Mouse (Mus musculus) MEL (cell line): ENCODE measurements at regions not wholly inside any gene's neighbourhood (a gene's known extent, or its start where the extent isn't known, plus 50 kb on each side); places are given as distances from the start of the nearest gene placed in this dataset.

Experiments
- DNase-seq: peaks from one replicate; pipeline ENCODE4 v3.0.0; 2011; ENCODE audit warnings: low read depth, low spot score
- H3K27ac ChIP-seq: 2 replicates; pipeline ENCODE4 v1.5.1; 2012; ENCODE audit warnings: low read depth, mild to moderate bottlenecking, control low read depth, low read length, moderate library complexity; ENCODE audit not compliant: control insufficient read depth
- H3K27me3 ChIP-seq, 2 experiments: fragments of 150-350 bp in 1 of 2; sonication (generic) in 1 of 2; 2 replicates each; pipeline ENCODE4 v1.6.1; 2012; ENCODE audit warnings: low read length in 2 of 2, mild to moderate bottlenecking in 2 of 2, improper control_type of control experiment in 1 of 2, moderate library complexity in 1 of 2; ENCODE audit not compliant: insufficient read depth in 2 of 2, control insufficient read depth in 1 of 2
- H3K36me3 ChIP-seq, 2 experiments: 2 replicates each; pipeline ENCODE4 v1.6.1; 2012 to 2014; ENCODE audit warnings: low read length in 2 of 2, improper control_type of control experiment in 1 of 2, inconsistent platforms in 1 of 2, mild to moderate bottlenecking in 1 of 2; ENCODE audit not compliant: insufficient read depth in 2 of 2, control insufficient read depth in 1 of 2
- H3K4me1 ChIP-seq, 2 experiments: fragments of 150-350 bp in 1 of 2; sonication (generic) in 1 of 2; 2 replicates each; pipeline ENCODE4 v1.6.1; 2012; ENCODE audit warnings: low read length in 2 of 2, improper control_type of control experiment in 1 of 2, mild to moderate bottlenecking in 1 of 2; ENCODE audit not compliant: insufficient read depth in 2 of 2, control insufficient read depth in 1 of 2
- H3K4me3 ChIP-seq, 2 experiments: fragments of 150-350 bp in 1 of 2; sonication (generic) in 1 of 2; 2 replicates each; pipeline ENCODE4 v1.5.1; 2012; ENCODE audit warnings: low read depth in 2 of 2, low read length in 2 of 2, mild to moderate bottlenecking in 2 of 2, moderate library complexity in 2 of 2, control low read depth in 1 of 2, improper control_type of control experiment in 1 of 2; ENCODE audit not compliant: control insufficient read depth in 1 of 2, insufficient read depth in 1 of 2
- H3K79me2 ChIP-seq: 2 replicates; pipeline ENCODE4 v1.6.1; 2012; ENCODE audit warnings: mild to moderate bottlenecking, low read length, moderate library complexity; ENCODE audit not compliant: control insufficient read depth, poor library complexity, insufficient read depth
- H3K9ac ChIP-seq: 2 replicates; pipeline ENCODE4 v1.6.1; 2012; ENCODE audit warnings: low read depth, mild to moderate bottlenecking, control low read depth, low read length, moderate library complexity; ENCODE audit not compliant: control insufficient read depth, poor library complexity, severe bottlenecking
- H3K9me3 ChIP-seq: fragments of 150-350 bp; sonication (generic); replicated peaks from 2 replicates; pipeline ENCODE4 v1.6.1; 2012; ENCODE audit warnings: mild to moderate bottlenecking, low read length, improper control_type of control experiment, moderate library complexity; ENCODE audit not compliant: insufficient read depth
- CHD1 ChIP-seq: IDR thresholded peaks from 2 replicates; pipeline ENCODE4 v1.6.1; 2012; ENCODE audit warnings: low read depth, mild to moderate bottlenecking, inconsistent platforms, low read length, improper control_type of control experiment
- CHD2 ChIP-seq: IDR thresholded peaks from 2 replicates; pipeline ENCODE4 v1.6.1; 2011; ENCODE audit warnings: low read length, improper control_type of control experiment
- EP300 ChIP-seq, 2 experiments: IDR thresholded peaks; 2 replicates each; pipeline ENCODE4 v1.6.1; 2011; ENCODE audit warnings: improper control_type of control experiment in 2 of 2, low read length in 2 of 2, low read depth in 1 of 2, mild to moderate bottlenecking in 1 of 2
- ETS1 ChIP-seq: IDR thresholded peaks from 2 replicates; pipeline ENCODE4 v1.6.1; 2012; ENCODE audit warnings: low read depth, mild to moderate bottlenecking, inconsistent platforms, low read length, improper control_type of control experiment, moderate library complexity
- GABPA ChIP-seq: IDR thresholded peaks from 2 replicates; pipeline ENCODE4 v1.6.1; 2012; ENCODE audit warnings: low read depth, mild to moderate bottlenecking, inconsistent platforms, low read length, improper control_type of control experiment, moderate library complexity
- KAT2A ChIP-seq: conservative IDR thresholded peaks from 2 replicates; pipeline ENCODE4 v1.6.1; 2012; ENCODE audit warnings: low read depth, low read length, improper control_type of control experiment, inconsistent platforms
- MAX ChIP-seq: IDR thresholded peaks from 2 replicates; pipeline ENCODE4 v1.6.1; 2011; ENCODE audit warnings: low read length, improper control_type of control experiment
- MAZ ChIP-seq: IDR thresholded peaks from 2 replicates; pipeline ENCODE4 v1.6.1; 2012; ENCODE audit warnings: low read depth, mild to moderate bottlenecking, inconsistent platforms, low read length, improper control_type of control experiment
- MXI1 ChIP-seq: IDR thresholded peaks from 2 replicates; pipeline ENCODE4 v1.6.1; 2011; ENCODE audit warnings: mild to moderate bottlenecking, low read depth, low read length, improper control_type of control experiment
- RAD21 ChIP-seq: IDR thresholded peaks from 2 replicates; pipeline ENCODE4 v1.6.1; 2011; ENCODE audit warnings: mild to moderate bottlenecking, low read depth, low read length, improper control_type of control experiment
- RCOR1 ChIP-seq: IDR thresholded peaks from 2 replicates; pipeline ENCODE4 v1.6.1; 2012; ENCODE audit warnings: low read depth, mild to moderate bottlenecking, inconsistent platforms, low read length, improper control_type of control experiment
- UBTF ChIP-seq: IDR thresholded peaks from 2 replicates; pipeline ENCODE4 v1.6.1; 2012; ENCODE audit warnings: low read depth, mild to moderate bottlenecking, inconsistent platforms, low read length, improper control_type of control experiment, moderate library complexity, borderline replicate concordance; ENCODE audit not compliant: insufficient read depth
- USF2 ChIP-seq, 2 experiments: IDR thresholded peaks; 2 replicates each; pipeline ENCODE4 v1.6.1; 2011 to 2012; ENCODE audit warnings: improper control_type of control experiment in 2 of 2, low read length in 2 of 2, borderline replicate concordance in 1 of 2, inconsistent platforms in 1 of 2, low read depth in 1 of 2, mild to moderate bottlenecking in 1 of 2; ENCODE audit not compliant: insufficient read depth in 1 of 2
- ZKSCAN1 ChIP-seq: IDR thresholded peaks from 2 replicates; pipeline ENCODE4 v1.6.1; 2012; ENCODE audit warnings: low read depth, mild to moderate bottlenecking, inconsistent platforms, low read length, improper control_type of control experiment, moderate library complexity

DNA sequence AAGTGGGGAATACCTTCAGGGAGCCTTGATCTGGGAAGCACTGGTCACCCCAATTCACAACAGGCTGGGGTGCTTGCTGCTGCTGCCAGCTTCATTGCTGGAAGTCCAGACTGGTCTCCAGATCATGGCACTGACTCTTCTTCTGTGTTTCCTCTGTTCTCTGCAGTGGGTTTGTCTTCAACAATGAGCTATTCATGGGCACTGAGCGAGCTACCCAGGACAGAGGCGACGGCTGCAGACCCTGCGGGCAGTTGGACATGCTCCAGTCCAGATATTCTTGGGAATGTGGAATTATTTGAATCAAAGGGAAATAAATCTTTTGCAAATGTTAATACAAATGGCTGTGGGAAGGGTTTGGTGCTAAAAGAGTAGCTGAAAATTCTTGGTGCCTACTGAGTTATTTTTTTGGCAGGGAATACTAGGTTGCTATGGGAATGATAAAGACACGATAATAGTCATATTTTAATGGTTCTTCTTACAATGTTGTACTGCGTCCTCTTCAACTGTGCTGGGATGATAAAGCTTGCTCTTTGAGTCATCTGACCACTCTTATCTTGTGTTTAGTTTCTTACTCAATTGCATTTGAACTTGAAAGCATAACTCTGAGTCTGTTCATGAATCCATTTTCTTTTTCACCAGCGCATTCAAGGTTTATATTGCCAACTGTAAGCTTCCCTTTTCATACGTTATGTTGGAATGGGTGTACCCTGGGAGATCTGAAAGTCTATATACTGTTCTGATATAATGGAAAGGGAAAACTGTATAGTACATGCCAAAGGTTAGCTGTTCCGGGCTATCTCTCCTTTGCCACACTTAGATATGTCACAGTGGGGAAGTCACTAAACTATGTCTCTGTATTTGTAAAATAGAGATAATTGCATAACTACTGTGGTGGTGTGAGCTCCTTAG lies 120.1 kb upstream of the Map3k1 start (continued):
- TF ChIP-seq EP300 (IDR thresholded peaks at IDR 0.05; ENCODE audit: low read depth in 1 of 2, low read length in 2 of 2) (peak; percentile 79 to 88), RAD21 (no peak), KAT2A (0 out of 2 replicates have a peak, but pooled peaks have one; percentile 48), ZKSCAN1 (no peak), MAZ (peak; percentile 67; the same call in 1 of the 2 replicates)

GRCm38 (mm10) chr13:111929908-111930307 lies 121.1 kb upstream of the Map3k1 start:
- Histone ChIP-seq H3K9ac (peak overlapping the region; percentile 49), H3K4me1 (peaks cover 17 to 27% of the 10 kb centered on the region in 2 experiments), H3K36me3 (peaks cover 0 to 28% of the 10 kb centered on the region in 2 experiments; a peak in 2 of 4 replicates), H3K9me3 (no peaks in the 10 kb centered on the region), H3K79me2 (no peaks in the 10 kb centered on the region), H3K27ac (peak overlapping the region; percentile 96), H3K27me3 (no peaks in the 10 kb centered on the region), H3K4me3 (peak overlapping the region; percentile 37 to 71)
- TF ChIP-seq CHD2: no peak
- TF ChIP-seq MXI1: peak; percentile 45; the same call in 1 of the 2 replicates
- 0 out of 2 replicates have a peak, but pooled peaks have one; percentile 17 for TF ChIP-seq RCOR1
- peak in 1 of 2 experiments; percentile 40; a peak in 2 of 4 replicates for TF ChIP-seq EP300 (IDR thresholded peaks at IDR 0.05; ENCODE audit: low read depth in 1 of 2, low read length in 2 of 2)
- TF ChIP-seq MAX: no peak
- TF ChIP-seq ETS1: peak; percentile 63
- TF ChIP-seq CHD1: no peak
- TF ChIP-seq USF2 (IDR thresholded peaks at IDR 0.05; ENCODE audit: borderline replicate concordance in 1 of 2, insufficient read depth in 1 of 2, low read depth in 1 of 2, low read length in 2 of 2): no peak
- DNase-seq: peak; percentile 76

DNA sequence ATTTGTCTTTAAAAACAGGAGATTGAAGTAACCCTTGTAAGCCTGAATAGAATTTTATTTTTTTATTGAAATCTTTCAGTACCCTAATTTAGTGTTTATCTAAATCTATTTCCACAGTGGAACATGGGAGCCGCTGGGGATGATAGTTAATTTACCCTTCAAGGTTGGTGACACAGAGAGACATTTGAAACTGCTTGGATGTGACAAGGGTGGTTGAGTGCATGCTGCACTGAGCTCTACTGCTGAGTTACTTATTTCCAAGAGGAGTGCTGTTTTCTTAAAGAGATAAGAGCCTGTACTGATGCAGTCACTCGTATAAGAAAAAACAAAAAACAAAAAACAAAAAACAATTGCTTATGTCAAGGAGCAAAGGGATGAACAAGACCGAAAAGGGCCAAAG lies 123.7 kb upstream of the Map3k1 start:
- no peak for TF ChIP-seq UBTF
- no peak for TF ChIP-seq MAZ
- TF ChIP-seq MAX: no peak
- TF ChIP-seq GABPA: no peak
- no peaks in the 10 kb centered on the region for H3K27me3 ChIP-seq
- H3K4me1 ChIP-seq: peaks cover 23 to 39% of the 10 kb centered on the region in 2 experiments
- H3K4me3 ChIP-seq: no peak overlapping the region
- peaks cover 0 to 38% of the 10 kb centered on the region in 2 experiments; a peak in 2 of 4 replicates for H3K36me3 ChIP-seq
- DNase-seq: no peak
- no peaks in the 10 kb centered on the region for H3K79me2 ChIP-seq
- no peak overlapping the region for H3K9ac ChIP-seq
- H3K27ac ChIP-seq: no peak overlapping the region
- H3K9me3 ChIP-seq: no peaks in the 10 kb centered on the region
